Mouse (Mus musculus) hindbrain, embryonic 15.5 days (tissue): Measurements from ENCODE around the gene Ccl27a. TPM values are rescaled to one million over a fixed set of nuclear protein-coding genes. Genes with fewer than 3 reads are reported as not detected.
A peak's percentile ranks its signal among the peaks of the same experiment; 100 is the strongest.

Source experiments
- ATAC-seq: fragments of 200-750 bp; cut with Nextera tagmentation; 2 replicates; pipeline ENCODE4 v1.8.0; 2017; ENCODE audit warnings: low read depth, moderate number of reproducible peaks, moderate TSS enrichment; ENCODE audit not compliant: low FRiP score
- H3K27ac ChIP-seq: fragments of 300-500 bp; sonication (generic); replicated peaks from 2 replicates; pipeline ENCODE4 v1.5.1; 2015; ENCODE audit warnings: mild to moderate bottlenecking, inconsistent platforms
- H3K27me3 ChIP-seq: fragments of 300-500 bp; sonication (generic); 2 replicates; pipeline ENCODE4 v1.6.1; 2015; ENCODE audit warnings: control low read depth, inconsistent platforms
- H3K36me3 ChIP-seq: fragments of 300-500 bp; sonication (generic); 2 replicates; pipeline ENCODE4 v1.6.1; 2015; ENCODE audit warnings: control low read depth, inconsistent platforms
- H3K4me1 ChIP-seq: fragments of 300-500 bp; sonication (generic); replicated peaks from 2 replicates; pipeline ENCODE4 v1.6.1; 2015; ENCODE audit warnings: control low read depth, inconsistent platforms
- H3K4me2 ChIP-seq: fragments of 300-500 bp; sonication (generic); 2 replicates; pipeline ENCODE4 v1.6.1; 2015; ENCODE audit warnings: moderate library complexity, mild to moderate bottlenecking, inconsistent platforms
- H3K4me3 ChIP-seq: fragments of 300-500 bp; sonication (generic); 2 replicates; pipeline ENCODE4 v1.5.1; 2015; ENCODE audit warnings: mild to moderate bottlenecking, inconsistent platforms
- H3K9ac ChIP-seq: fragments of 300-500 bp; sonication (generic); 2 replicates; pipeline ENCODE4 v1.6.1; 2015; ENCODE audit warnings: inconsistent platforms
- H3K9me3 ChIP-seq: fragments of 300-500 bp; sonication (generic); 2 replicates; pipeline ENCODE4 v1.6.1; 2016; ENCODE audit warnings: control low read depth, inconsistent platforms
- WGBS: fragments of 180-500 bp; shearing (Covaris S2); methylation state at CpG from one replicate; pipeline ENCODE4 v1.1.7; 2015; 5-methylcytosine and 5-hydroxymethylcytosine counted together
- polyA plus RNA-seq: library from polyadenylated mRNA; unstranded; fragments of >200 nt; fragmentation: Nextera tagmentation; extraction: Ambion mirVana; gene quantifications from 2 replicates; pipeline ENCODE4 v1.2.1, GENCODE M21; 2015

The Ccl27a gene
- polyA plus RNA-seq, 1 experiment from 2014 or later: 281 TPM

- ATAC-seq: peak; percentile 70
- WGBS: 12% methylated on average over 14 of the region's 14 CpGs
- H3K9ac ChIP-seq: peak within 1 kb of the TSS; percentile 70
- peak within 1 kb of the TSS; percentile 75 for H3K4me3 ChIP-seq
- peaks cover 14% of the 10 kb centered on the region for H3K4me1 ChIP-seq
- peak within 1 kb of the TSS; percentile 89 for H3K4me2 ChIP-seq
- H3K27me3 ChIP-seq: 0 out of 2 replicates have a peak, but pooled peaks cover 2% of the 10 kb centered on the region
- H3K9me3 ChIP-seq: no peaks in the 10 kb centered on the region
- 0 out of 2 replicates have a peak, but pooled peaks cover 2% of the 10 kb centered on the region for H3K36me3 ChIP-seq
- peak within 1 kb of the TSS; percentile 88 for H3K27ac ChIP-seq
Observed at GRCm38 (mm10) chr4:41754797-41755337, 19.2 kb downstream of the Ccl27a start, which contains the start of gene Galt. TSS of gene Galt (plus strand) at chr4:41755228.

- Histone ChIP-seq H3K4me2 (no peak overlapping the region), H3K4me1 (peaks cover 12% of the 10 kb centered on the region), H3K36me3 (no peaks in the 10 kb centered on the region; the same call in 1 of the 2 replicates), H3K27ac (no peak overlapping the region), H3K4me3 (no peak overlapping the region), H3K9me3 (peaks cover 11% of the 10 kb centered on the region; the same call in 1 of the 2 replicates), H3K27me3 (0 out of 2 replicates have a peak, but pooled peaks cover 4% of the 10 kb centered on the region), H3K9ac (no peak overlapping the region)
- no peak for ATAC-seq
- 81% methylated on average over 1 of the region's 1 CpGs for WGBS
Observed at GRCm38 (mm10) chr4:41745021-41745420, 29.0 kb downstream of the Ccl27a start.

DNA sequence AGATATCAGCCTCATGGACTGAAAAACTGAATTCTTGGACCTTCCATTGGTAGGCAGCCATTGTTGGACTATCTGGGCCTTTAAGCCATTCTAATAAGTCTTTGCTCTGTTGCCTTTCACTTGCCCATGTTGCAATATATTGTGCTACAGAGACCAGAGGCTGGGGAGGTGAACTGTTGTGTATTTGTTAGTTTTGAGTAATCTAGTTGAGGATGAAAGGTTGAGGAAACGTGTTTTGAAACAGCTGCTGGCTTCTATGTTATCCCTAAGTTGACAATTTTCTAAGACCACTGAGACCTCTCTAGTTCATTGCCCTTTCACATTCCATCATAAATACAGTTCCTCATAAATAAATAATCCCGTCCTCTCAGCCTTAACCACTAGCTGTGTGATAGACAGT is 29.9 kb downstream of the Ccl27a start:
- no peak overlapping the region for H3K4me2 ChIP-seq
- H3K4me3 ChIP-seq: no peak overlapping the region
- peaks cover 11% of the 10 kb centered on the region; the same call in 1 of the 2 replicates for H3K9me3 ChIP-seq
- H3K27ac ChIP-seq: no peak overlapping the region
- 0 out of 2 replicates have a peak, but pooled peaks cover 3% of the 10 kb centered on the region for H3K27me3 ChIP-seq
- peaks cover under 1% of the 10 kb centered on the region for H3K36me3 ChIP-seq
- peaks cover 21% of the 10 kb centered on the region for H3K4me1 ChIP-seq
- ATAC-seq: no peak
- no peak overlapping the region for H3K9ac ChIP-seq
- WGBS: 75% methylated on average over 2 of the region's 2 CpGs

DNA sequence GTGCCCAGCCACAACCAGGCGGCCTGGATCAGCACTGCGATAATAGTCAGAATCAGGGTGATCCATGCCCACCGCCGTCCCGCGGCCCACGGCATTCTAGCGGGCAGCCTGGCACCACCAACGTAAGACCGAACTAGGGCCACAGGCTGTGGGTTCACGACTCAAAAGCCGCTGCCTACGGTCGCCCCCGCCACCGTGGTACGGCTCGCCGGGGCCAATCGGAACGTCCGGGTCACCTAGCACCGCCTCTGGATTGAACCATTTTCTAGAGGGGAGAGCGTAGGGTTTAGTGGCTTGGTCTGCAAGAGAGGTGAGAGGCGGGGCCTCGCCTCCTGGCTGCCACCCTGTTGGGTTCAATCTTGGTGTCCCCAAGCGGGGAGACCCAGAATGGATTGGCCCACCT is 32.9 kb downstream of the Ccl27a start:
- H3K9ac ChIP-seq: peak overlapping the region; percentile 86
- peak; percentile 96 for ATAC-seq
- peak overlapping the region; percentile 87 for H3K4me2 ChIP-seq
- H3K9me3 ChIP-seq: no peaks in the 10 kb centered on the region
- H3K27ac ChIP-seq: peak overlapping the region; percentile 90
- H3K4me1 ChIP-seq: peaks cover 23% of the 10 kb centered on the region
- H3K36me3 ChIP-seq: peaks cover 9% of the 10 kb centered on the region
- H3K27me3 ChIP-seq: no peaks in the 10 kb centered on the region
- WGBS: under 1% methylated on average over 27 of the region's 27 CpGs
- peak overlapping the region; percentile 87 for H3K4me3 ChIP-seq

- Histone ChIP-seq H3K4me1 (peaks cover 23% of the 10 kb centered on the region), H3K36me3 (peaks cover 9% of the 10 kb centered on the region), H3K27ac (peak overlapping the region; percentile 90), H3K27me3 (no peaks in the 10 kb centered on the region), H3K9me3 (no peaks in the 10 kb centered on the region), H3K4me2 (peak overlapping the region; percentile 87), H3K9ac (peak overlapping the region; percentile 86), H3K4me3 (peak overlapping the region; percentile 87)
- peak; percentile 89 for ATAC-seq
- under 1% methylated on average over 48 of the region's 48 CpGs for WGBS
Observed at GRCm38 (mm10) chr4:41740380-41741157, 33.5 kb downstream of the Ccl27a start.

DNA sequence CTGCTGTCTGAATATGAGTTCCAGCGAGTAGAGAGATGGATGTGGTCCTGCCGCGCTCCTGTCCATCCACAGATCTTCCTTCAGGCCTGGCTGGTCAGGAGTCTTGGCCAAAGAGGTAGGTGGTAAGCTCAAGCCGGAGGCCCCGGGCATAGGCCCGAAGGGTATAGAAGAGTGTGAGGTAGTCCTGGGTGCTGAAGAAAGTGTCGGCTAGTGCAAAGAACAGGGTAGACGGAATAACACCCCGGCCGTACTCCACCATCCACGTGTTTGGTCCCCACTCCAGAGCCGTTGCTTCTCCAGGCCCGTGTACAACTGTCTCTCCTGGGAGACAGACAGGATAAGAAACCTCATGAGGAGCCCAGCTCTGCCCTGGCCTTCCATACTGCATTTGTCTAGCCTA is 34.8 kb downstream of the Ccl27a start:
- WGBS: 94% methylated on average over 13 of the region's 13 CpGs
- peak overlapping the region; percentile 87; the same call in 1 of the 2 replicates for H3K4me2 ChIP-seq
- no peak overlapping the region for H3K9ac ChIP-seq
- H3K27me3 ChIP-seq: no peaks in the 10 kb centered on the region
- H3K4me1 ChIP-seq: peaks cover 23% of the 10 kb centered on the region
- ATAC-seq: no peak
- H3K36me3 ChIP-seq: peaks cover 9% of the 10 kb centered on the region
- H3K27ac ChIP-seq: no peak overlapping the region
- no peaks in the 10 kb centered on the region for H3K9me3 ChIP-seq
- H3K4me3 ChIP-seq: no peak overlapping the region

DNA sequence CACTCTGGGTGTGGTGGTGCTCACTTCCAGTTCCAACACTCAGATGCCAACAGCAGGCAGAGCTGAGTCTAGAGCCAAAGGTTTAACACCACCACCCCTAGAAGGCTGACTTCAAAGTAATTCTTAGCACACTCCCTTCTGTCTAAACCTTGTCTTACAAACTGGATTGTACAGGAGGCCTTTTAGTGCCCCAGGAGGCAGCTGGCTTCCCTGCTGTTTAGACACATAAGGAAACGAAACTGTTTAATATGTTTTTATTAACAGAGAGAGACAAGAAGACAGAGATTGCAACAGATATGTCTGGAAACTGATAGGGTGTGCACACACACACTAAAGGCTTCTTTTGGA is 35.8 kb downstream of the Ccl27a start:
- Histone ChIP-seq H3K4me2 (no peak overlapping the region), H3K4me3 (no peak overlapping the region), H3K4me1 (peaks cover 23% of the 10 kb centered on the region), H3K27ac (no peak overlapping the region), H3K9ac (no peak overlapping the region), H3K27me3 (peaks cover 8% of the 10 kb centered on the region), H3K36me3 (peaks cover 9% of the 10 kb centered on the region), H3K9me3 (no peaks in the 10 kb centered on the region)
- 67% methylated on average over 1 of the region's 1 CpGs for WGBS
- no peak for ATAC-seq

DNA sequence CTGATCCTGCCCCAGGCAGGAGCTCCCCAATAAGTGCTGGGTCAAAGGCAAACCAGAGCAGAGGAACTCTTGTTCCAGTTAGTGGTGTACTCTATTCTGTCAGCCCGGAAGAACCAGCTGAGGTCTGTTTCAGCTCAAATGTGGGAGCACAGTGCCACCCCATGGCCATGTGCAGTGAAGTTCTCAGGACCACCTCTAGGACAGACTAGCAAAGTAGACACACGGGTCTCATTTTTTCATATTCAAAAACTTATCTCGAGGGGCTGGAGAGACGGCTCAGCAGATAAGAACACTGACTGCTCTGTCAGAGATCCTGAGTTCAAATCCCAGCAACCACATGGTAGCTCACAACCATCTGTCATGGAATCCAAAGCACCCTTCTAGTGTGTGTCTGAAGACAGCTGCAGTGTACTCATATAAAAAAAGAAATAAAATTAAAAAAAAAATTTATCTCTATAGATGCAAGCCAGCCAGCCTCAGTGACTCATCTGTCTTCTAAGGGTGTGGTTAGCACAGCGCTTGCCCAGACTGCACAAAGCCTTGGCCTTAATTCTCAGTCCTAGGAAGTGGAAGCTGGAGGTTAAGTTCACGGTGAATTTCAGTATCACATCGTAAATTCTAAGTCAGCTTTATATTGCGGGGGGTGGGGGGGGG is 36.3 kb downstream of the Ccl27a start:
- 47% methylated on average over 8 of the region's 8 CpGs for WGBS
- no peak overlapping the region for H3K4me2 ChIP-seq
- peaks cover 23% of the 10 kb centered on the region for H3K4me1 ChIP-seq
- H3K27me3 ChIP-seq: peaks cover 13% of the 10 kb centered on the region
- ATAC-seq: 0 out of 2 replicates have a peak, but pooled peaks have one; percentile 31
- H3K9me3 ChIP-seq: no peaks in the 10 kb centered on the region
- H3K4me3 ChIP-seq: no peak overlapping the region
- no peak overlapping the region for H3K9ac ChIP-seq
- peaks cover 9% of the 10 kb centered on the region for H3K36me3 ChIP-seq
- no peak overlapping the region for H3K27ac ChIP-seq

GRCm38 (mm10) chr4:41731052-41731765 is 42.8 kb downstream of the Ccl27a start, which contains the start of gene Arid3c:
TSS of gene Arid3c (minus strand) at chr4:41731142.
- Histone ChIP-seq H3K4me3 (peak within 1 kb of the TSS; percentile 35), H3K4me2 (peak within 1 kb of the TSS; percentile 61), H3K36me3 (no peaks in the 10 kb centered on the region), H3K9me3 (no peaks in the 10 kb centered on the region), H3K27ac (no peak within 1 kb of the TSS), H3K27me3 (peaks cover 68% of the 10 kb centered on the region), H3K4me1 (peaks cover 22% of the 10 kb centered on the region), H3K9ac (peak within 1 kb of the TSS; percentile 23; the same call in 1 of the 2 replicates)
- 2% methylated on average over 50 of the region's 50 CpGs for WGBS
- ATAC-seq: no peak

- Histone ChIP-seq H3K9ac (no peak overlapping the region), H3K4me3 (no peak overlapping the region), H3K27me3 (peaks cover 73% of the 10 kb centered on the region), H3K4me2 (peak overlapping the region; percentile 30; the same call in 1 of the 2 replicates), H3K9me3 (no peaks in the 10 kb centered on the region), H3K4me1 (peaks cover 40% of the 10 kb centered on the region), H3K27ac (peak overlapping the region; percentile 44; the same call in 1 of the 2 replicates), H3K36me3 (no peaks in the 10 kb centered on the region)
- ATAC-seq: no peak
- 12% methylated on average over 20 of the region's 20 CpGs for WGBS
Observed at GRCm38 (mm10) chr4:41726826-41727621, 47.0 kb downstream of the Ccl27a start.

- peaks cover 40% of the 10 kb centered on the region for H3K27me3 ChIP-seq
Observed at GRCm38 (mm10) chr4:41722918-41723351, 51.1 kb downstream of the Ccl27a start, which contains the start of gene Dctn3. TSS of gene Dctn3 (minus strand) at chr4:41723170.

More at GRCm38 (mm10) chr4:41722918-41723351, 51.1 kb downstream of the Ccl27a start, which contains the start of gene Dctn3:
- Histone ChIP-seq H3K4me1 (peaks cover 37% of the 10 kb centered on the region), H3K4me3 (peak within 1 kb of the TSS; percentile 82), H3K4me2 (peak within 1 kb of the TSS; percentile 69), H3K9me3 (no peaks in the 10 kb centered on the region), H3K27ac (peak within 1 kb of the TSS; percentile 62), H3K9ac (peak within 1 kb of the TSS; percentile 83), H3K36me3 (peaks cover 13% of the 10 kb centered on the region)
- peak; percentile 95 for ATAC-seq
- WGBS: under 1% methylated on average over 27 of the region's 27 CpGs
